Mouse (Mus musculus): ENCODE results near the gene Ftl1.
"Not testable (repeated sequence)": the region's sequence is repeated elsewhere in the genome, so short reads cannot be mapped to it uniquely, and the experiment has no call there.

The Ftl1 gene

GRCm38 (mm10) chr7:45459564-45460140 lies at the start of gene Ftl1:
Ftl1 (minus strand) TSS chr7:45459884.
- in situ Hi-C loops (cut with MboI; ENCODE audit: low pct_unique_long_range_greater_than_20kb in 1 of 2, low sequenced_read_pairs in 2 of 2, unreplicated experiment in 1 of 2): not testable (repeated sequence)

GRCm38 (mm10) chr7:45509181-45509882 lies 49.6 kb upstream of the Ftl1 start:
- in situ Hi-C loops (cut with MboI; ENCODE audit: low pct_unique_long_range_greater_than_20kb in 1 of 2, low sequenced_read_pairs in 2 of 2, unreplicated experiment in 1 of 2): no loop called here

DNA sequence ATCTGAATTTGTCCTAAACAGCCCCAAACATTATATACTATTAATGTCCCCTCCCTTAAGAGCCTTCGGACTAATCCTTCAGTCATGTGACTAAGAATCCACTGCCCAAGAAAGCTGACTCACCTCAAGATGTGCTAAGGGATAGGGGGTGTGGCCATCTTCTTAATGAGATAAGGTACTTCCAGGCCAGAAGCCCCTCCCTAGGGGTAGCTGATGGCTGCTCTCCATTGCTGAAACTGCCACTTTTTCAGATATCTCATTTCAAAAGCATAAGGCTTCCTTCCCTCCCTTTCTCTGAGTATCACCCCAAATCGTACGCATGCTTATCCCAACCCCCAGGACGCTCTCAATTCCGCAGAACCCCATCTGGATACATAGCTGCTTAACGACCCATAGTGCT lies 48.9 kb upstream of the Ftl1 start:
- in situ Hi-C loops (cut with MboI; ENCODE audit: low pct_unique_long_range_greater_than_20kb in 1 of 2, low sequenced_read_pairs in 2 of 2, unreplicated experiment in 1 of 2): no loop called here

- in situ Hi-C loops (cut with MboI; ENCODE audit: low pct_unique_long_range_greater_than_20kb in 1 of 2, low sequenced_read_pairs in 2 of 2, unreplicated experiment in 1 of 2): no loop called here
These were observed 47.9 kb upstream of the Ftl1 start for GRCm38 (mm10) chr7:45507583-45507982.

- in situ Hi-C loops (cut with MboI; ENCODE audit: low pct_unique_long_range_greater_than_20kb in 1 of 2, low sequenced_read_pairs in 2 of 2, unreplicated experiment in 1 of 2): no loop called here
These were observed 38.7 kb upstream of the Ftl1 start for GRCm38 (mm10) chr7:45498427-45498826.

DNA sequence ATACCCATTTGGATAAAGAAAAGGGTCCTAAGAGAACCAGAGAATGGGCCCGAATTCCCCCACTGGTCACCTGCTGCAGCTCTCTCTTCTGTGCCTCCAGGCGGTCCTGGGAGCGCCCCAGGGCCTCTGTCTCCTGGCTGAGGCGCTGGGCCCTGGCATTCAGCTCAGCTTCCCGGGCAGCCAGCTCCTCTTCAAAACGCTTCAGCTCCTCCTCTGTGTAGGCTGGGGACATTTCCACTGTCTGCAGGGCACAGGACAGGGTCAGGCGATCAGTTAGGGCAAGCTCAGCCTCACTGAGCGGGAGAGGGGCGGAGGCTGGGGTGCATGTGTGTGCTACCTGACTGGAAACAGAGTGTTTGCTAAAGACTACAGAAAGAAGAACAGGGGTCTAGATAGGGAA lies 34.9 kb upstream of the Ftl1 start:
- in situ Hi-C loops (cut with MboI; ENCODE audit: low pct_unique_long_range_greater_than_20kb in 1 of 2, low sequenced_read_pairs in 2 of 2, unreplicated experiment in 1 of 2): no loop called here

- in situ Hi-C loops (cut with MboI; ENCODE audit: low pct_unique_long_range_greater_than_20kb in 1 of 2, low sequenced_read_pairs in 2 of 2, unreplicated experiment in 1 of 2): no loop called here
These were observed 33.3 kb upstream of the Ftl1 start for GRCm38 (mm10) chr7:45492951-45493350.

GRCm38 (mm10) chr7:45492225-45492844 lies 32.7 kb upstream of the Ftl1 start:
- in situ Hi-C loops (cut with MboI; ENCODE audit: low pct_unique_long_range_greater_than_20kb in 1 of 2, low sequenced_read_pairs in 2 of 2, unreplicated experiment in 1 of 2): no loop called here

DNA sequence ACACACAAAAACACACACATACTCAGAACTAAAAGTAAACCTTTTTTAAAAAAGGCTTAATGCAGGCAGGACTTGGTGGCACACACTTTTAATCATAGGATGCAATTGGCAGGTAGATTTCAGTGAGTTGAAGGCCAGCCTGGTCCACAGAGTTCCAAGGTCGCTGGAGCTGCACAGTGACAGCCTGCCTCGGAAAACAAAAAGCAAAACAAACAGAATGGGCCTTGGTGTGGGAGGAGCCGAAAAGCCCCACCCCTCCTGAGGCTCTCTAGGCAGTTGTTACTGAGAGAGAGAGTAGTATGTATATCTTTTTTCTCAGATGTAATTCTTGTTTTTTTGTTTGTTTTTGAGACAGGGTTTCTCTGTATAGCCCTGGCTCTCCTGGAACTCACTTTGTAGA lies 31.6 kb upstream of the Ftl1 start:
- in situ Hi-C loops (cut with MboI; ENCODE audit: low pct_unique_long_range_greater_than_20kb in 1 of 2, low sequenced_read_pairs in 2 of 2, unreplicated experiment in 1 of 2): no loop called here

GRCm38 (mm10) chr7:45490822-45491221 lies 31.1 kb upstream of the Ftl1 start:
- in situ Hi-C loops (cut with MboI; ENCODE audit: low pct_unique_long_range_greater_than_20kb in 1 of 2, low sequenced_read_pairs in 2 of 2, unreplicated experiment in 1 of 2): no loop called here

- in situ Hi-C loops (cut with MboI; ENCODE audit: low pct_unique_long_range_greater_than_20kb in 1 of 2, low sequenced_read_pairs in 2 of 2, unreplicated experiment in 1 of 2): no loop called here
These were observed 29.9 kb upstream of the Ftl1 start for GRCm38 (mm10) chr7:45489578-45489977.

DNA sequence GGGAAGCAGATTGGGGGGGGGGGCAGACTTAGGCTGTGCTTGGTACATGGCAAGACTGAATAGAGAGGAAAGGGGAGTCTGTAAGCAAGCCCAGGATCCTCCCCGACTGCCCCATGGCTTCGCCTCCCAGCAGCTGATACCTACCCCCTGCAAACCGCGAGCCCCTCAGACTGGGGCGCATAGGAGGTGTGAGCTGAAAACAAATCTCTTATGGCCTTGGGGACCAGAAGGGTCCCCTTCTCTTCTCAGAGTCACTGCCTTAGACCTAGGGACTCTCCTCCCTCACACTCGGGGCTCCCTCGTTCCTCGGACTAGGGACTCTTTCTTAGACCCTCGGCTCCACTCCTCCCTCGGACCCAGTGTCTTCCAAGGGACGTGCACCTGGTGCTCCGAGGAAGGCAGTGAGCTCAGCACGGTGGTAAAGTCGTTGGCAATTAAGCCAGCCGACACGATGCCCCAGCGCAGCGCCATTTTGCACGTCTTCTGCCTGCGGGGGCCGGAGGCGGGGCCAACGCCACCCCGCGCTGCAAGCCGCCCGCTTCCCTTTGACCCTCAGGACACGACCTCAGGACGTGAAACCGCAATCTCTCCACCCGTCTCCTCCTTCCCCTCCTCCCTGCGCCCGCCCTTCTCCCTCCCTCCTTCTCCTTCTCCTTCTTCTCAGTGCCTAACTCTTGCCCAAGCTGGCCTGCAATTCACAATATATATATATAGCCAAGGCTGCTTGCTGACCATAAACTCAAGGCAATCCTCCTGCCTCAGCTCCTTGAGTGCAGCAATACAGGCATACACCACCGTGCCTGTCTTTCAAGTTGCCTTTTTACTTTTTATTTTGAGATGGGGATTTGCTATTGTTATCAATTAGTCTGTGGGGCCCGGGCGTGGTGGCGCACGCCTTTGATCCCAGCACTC lies 28.9 kb upstream of the Ftl1 start, which contains the start of gene Dhdh:
Gene Dhdh (minus strand): TSS at position 513 of the 912 bp plus-strand sequence.
- in situ Hi-C loops (cut with MboI; ENCODE audit: low pct_unique_long_range_greater_than_20kb in 1 of 2, low sequenced_read_pairs in 2 of 2, unreplicated experiment in 1 of 2): no loop called here

DNA sequence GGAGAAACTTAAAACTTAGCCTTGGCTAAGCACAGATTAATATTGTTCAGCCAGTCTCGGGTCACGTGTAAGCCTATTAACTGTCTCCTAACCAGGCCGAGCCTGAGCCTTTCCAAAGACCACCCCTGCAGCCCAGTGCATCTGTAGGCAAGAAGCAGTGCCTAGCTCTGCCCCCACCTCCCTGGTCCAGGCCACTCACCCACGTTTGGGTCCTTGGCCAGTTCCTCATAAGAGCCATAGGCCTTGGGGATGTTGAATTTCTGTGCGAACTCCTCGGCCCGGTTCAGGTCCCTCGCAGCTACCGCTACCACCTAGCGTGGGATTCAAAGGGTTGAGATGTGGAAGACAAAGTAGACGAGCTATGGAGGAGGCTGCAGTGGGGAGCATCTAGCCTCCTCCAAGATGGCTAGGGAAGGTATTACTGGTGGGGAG lies 28.2 kb upstream of the Ftl1 start:
- in situ Hi-C loops (cut with MboI; ENCODE audit: low pct_unique_long_range_greater_than_20kb in 1 of 2, low sequenced_read_pairs in 2 of 2, unreplicated experiment in 1 of 2): no loop called here

GRCm38 (mm10) chr7:45486761-45487415 lies 27.2 kb upstream of the Ftl1 start, which contains the start of gene Gm45808:
Gm45808 (minus strand) TSS chr7:45486811.
- in situ Hi-C loops (cut with MboI; ENCODE audit: low pct_unique_long_range_greater_than_20kb in 1 of 2, low sequenced_read_pairs in 2 of 2, unreplicated experiment in 1 of 2): no loop called here

GRCm38 (mm10) chr7:45486158-45486557 lies 26.5 kb upstream of the Ftl1 start:
- in situ Hi-C loops (cut with MboI; ENCODE audit: low pct_unique_long_range_greater_than_20kb in 1 of 2, low sequenced_read_pairs in 2 of 2, unreplicated experiment in 1 of 2): no loop called here

DNA sequence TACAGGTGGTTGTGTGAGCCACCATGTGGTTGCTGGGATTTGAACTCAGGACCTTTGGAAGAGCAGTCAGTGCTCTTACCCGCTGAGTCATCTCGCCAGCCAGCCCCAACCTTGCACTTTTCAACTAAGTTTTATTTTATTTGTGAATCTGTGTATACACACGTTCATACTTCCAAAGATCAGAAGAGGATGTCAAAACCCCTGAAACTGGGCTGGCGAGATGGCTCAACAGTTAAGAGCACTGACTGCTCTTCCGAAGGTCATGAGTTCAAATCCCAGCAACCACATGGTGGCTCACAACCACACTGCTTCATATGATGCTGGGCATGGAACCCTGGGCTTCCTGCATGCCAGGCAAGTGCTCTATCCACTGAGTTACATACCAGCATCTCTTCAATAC lies 25.3 kb upstream of the Ftl1 start:
- in situ Hi-C loops (cut with MboI; ENCODE audit: low pct_unique_long_range_greater_than_20kb in 1 of 2, low sequenced_read_pairs in 2 of 2, unreplicated experiment in 1 of 2): not testable (repeated sequence)

DNA sequence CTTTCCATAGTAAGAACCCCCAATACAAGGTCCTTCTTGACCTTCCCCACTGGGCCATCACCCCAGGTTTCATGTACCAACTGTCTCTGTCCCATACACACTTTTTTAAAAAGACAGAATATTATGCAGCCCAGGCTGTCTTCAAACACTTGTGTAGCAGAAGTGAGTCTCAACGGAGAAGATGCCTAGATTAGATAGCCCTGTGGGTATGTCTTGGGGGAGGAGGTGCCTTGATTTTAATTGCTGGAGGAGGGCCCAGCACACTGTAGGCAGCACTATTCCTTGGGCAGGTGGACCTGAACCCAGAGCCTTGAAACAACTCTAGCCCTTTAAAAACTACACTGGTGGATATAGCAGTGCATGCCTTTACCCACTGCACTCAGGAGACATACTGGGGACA lies 22.5 kb upstream of the Ftl1 start:
- in situ Hi-C loops (cut with MboI; ENCODE audit: low pct_unique_long_range_greater_than_20kb in 1 of 2, low sequenced_read_pairs in 2 of 2, unreplicated experiment in 1 of 2): no loop called here

- in situ Hi-C loops (cut with MboI; ENCODE audit: low pct_unique_long_range_greater_than_20kb in 1 of 2, low sequenced_read_pairs in 2 of 2, unreplicated experiment in 1 of 2): no loop called here
These were observed 21.8 kb upstream of the Ftl1 start, which contains the start of gene Tulp2 for GRCm38 (mm10) chr7:45481374-45481927. Tulp2 (plus strand) TSS chr7:45481877.
